Mouse (Mus musculus) hindbrain, embryonic 14.5 days (tissue): ENCODE measurements at regions not wholly inside any gene's neighbourhood (a gene's known extent, or its start where the extent isn't known, plus 50 kb on each side); places are given as distances from the start of the nearest gene placed in this dataset.

Experiments used
- ATAC-seq: fragments of 200-750 bp; cut with Nextera tagmentation; 2 replicates; pipeline ENCODE4 v1.8.0; 2017; ENCODE audit warnings: moderate number of reproducible peaks, mild to moderate bottlenecking, moderate TSS enrichment, moderate library complexity; ENCODE audit not compliant: low FRiP score
- DNase-seq: peaks from one replicate; pipeline ENCODE4 v3.0.0-alpha.2; 2015; ENCODE audit warnings: low spot score
- H3K27ac ChIP-seq: fragments of 300-500 bp; sonication (generic); 2 replicates; pipeline ENCODE4 v1.5.1; 2014; ENCODE audit warnings: mild to moderate bottlenecking, moderate library complexity
- H3K27me3 ChIP-seq: fragments of 300-500 bp; sonication (generic); 2 replicates; pipeline ENCODE4 v1.6.1; 2014; ENCODE audit warnings: mild to moderate bottlenecking, low read length, mixed read lengths; ENCODE audit not compliant: control insufficient read depth, insufficient read depth
- H3K36me3 ChIP-seq: fragments of 300-500 bp; sonication (generic); replicated peaks from 2 replicates; pipeline ENCODE4 v1.6.1; 2014; ENCODE audit not compliant: control insufficient read depth, insufficient read depth
- H3K4me1 ChIP-seq: fragments of 300-500 bp; sonication (generic); replicated peaks from 2 replicates; pipeline ENCODE4 v1.6.1; 2014; ENCODE audit warnings: antibody characterized with exemption, low read length, mixed read lengths; ENCODE audit not compliant: control insufficient read depth, insufficient read depth
- H3K4me2 ChIP-seq: fragments of 300-500 bp; sonication (generic); replicated peaks from 2 replicates; pipeline ENCODE4 v1.6.1; 2014; ENCODE audit warnings: mild to moderate bottlenecking, moderate library complexity
- H3K4me3 ChIP-seq: fragments of 300-500 bp; sonication (generic); replicated peaks from 2 replicates; pipeline ENCODE4 v1.5.1; 2014; ENCODE audit warnings: mild to moderate bottlenecking, low read length
- H3K9ac ChIP-seq: fragments of 300-500 bp; sonication (generic); 2 replicates; pipeline ENCODE4 v1.6.1; 2014
- H3K9me3 ChIP-seq: fragments of 300-500 bp; sonication (generic); 2 replicates; pipeline ENCODE4 v1.6.1; 2016; ENCODE audit warnings: low read length; ENCODE audit not compliant: control insufficient read depth
- WGBS: fragments of 180-500 bp; shearing (Covaris S2); extraction: QIAGEN DNeasy Blood & Tissue Kit; methylation state at CpG from one replicate; pipeline ENCODE4 v1.1.7; 2014; 5-methylcytosine and 5-hydroxymethylcytosine counted together

- Histone ChIP-seq H3K9me3 (no peaks in the 10 kb centered on the region), H3K4me3 (no peak overlapping the region), H3K9ac (no peak overlapping the region), H3K36me3 (no peaks in the 10 kb centered on the region), H3K27ac (no peak overlapping the region), H3K27me3 (no peaks in the 10 kb centered on the region), H3K4me2 (no peak overlapping the region), H3K4me1 (peaks cover 13% of the 10 kb centered on the region)
- 65% methylated on average over 6 of the region's 6 CpGs for WGBS
- ATAC-seq (peak; percentile 26; the same call in 1 of the 2 replicates), DNase-seq (no peak)
Observed at GRCm38 (mm10) chr2:93096078-93096729, 50.2 kb upstream of the Prdm11 start.
